Mouse (Mus musculus) erythroblast, embryonic 14.5 days (primary cell): ENCODE data around the gene Zswim9.
"Not testable (repeated sequence)": the region's sequence is repeated elsewhere in the genome, so short reads cannot be mapped to it uniquely, and the experiment has no call there.

ENCODE experiments used
- GATA1 ChIP-seq: IDR thresholded peaks from 2 replicates; pipeline ENCODE4 v1.6.1; 2012; ENCODE audit warnings: low read length, inconsistent platforms, mixed read lengths
- TAL1 ChIP-seq: IDR thresholded peaks from 3 replicates; pipeline ENCODE4 v1.6.1; 2012; ENCODE audit warnings: low read length, inconsistent platforms, mixed read lengths

DNA sequence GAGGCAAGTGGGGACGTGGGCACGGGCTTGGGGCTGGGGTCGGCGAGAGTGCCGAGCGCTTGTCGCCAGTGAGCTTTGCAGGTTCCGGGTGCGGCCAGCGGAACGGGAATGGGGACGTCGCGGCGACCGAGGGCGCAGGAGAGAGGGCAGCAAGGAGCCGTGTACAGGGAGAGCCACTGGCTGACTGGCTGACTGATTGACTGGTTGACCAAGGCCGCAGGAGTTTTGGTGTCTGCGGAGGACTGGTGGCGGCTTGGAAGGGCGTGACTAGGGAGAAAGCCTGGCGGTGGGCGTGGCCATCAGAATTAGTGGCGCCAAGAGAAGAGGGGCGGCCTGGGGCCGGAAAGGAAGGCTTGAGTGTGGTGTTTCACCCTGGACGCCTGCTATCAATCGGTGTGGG, 436 bp upstream of the Zswim9 start:
- TF ChIP-seq TAL1, GATA1: not testable (repeated sequence)
